21 mouse cellular contexts compared by ENCODE assay signal in the genomic region with DNA sequence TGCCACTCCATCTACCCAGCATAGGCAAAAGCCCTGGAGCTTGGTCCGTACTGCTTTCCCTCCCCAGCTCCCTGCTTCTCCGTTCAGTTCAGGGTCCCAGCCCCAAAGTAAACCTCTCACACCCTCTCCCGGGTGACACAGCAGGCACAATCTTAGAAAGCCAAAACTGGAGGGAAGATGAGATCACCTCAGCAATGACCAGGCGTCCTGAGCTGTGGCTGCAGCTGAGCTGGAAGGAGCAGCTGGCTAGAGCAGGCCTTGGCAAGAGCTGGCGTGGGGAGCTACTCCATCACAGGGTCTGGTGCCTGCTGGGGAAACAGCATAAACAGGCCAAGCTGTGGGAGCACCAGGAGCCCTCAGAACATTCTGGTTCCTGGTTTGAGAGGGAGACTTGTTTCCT. TPM values are rescaled to one million over a fixed set of nuclear protein-coding genes. Genes with fewer than 3 reads are reported as not detected.
DNase-seq lines count a peak whose midpoint lies in the region; ATAC-seq and TF ChIP-seq lines count a peak whose summit lies in the region.
"Had no signal": no experiment of that assay in that cellular context is flagged by ENCODE, and none has a peak within 500 bp of the region (broad histone marks: within the 10 kb centered on the region; RNA-seq: fewer than 3 reads in every experiment).

No protein-coding gene starts in this region.

- WGBS in intestine, embryonic 15.5 days, result 59% methylated on average over 5 of the region's 5 CpGs

- H3K36me3 ChIP-seq in intestine, embryonic 15.5 days, result no peaks in the 10 kb centered on the region
- H3K36me3 ChIP-seq: hindbrain, embryonic 13.5 days; limb, embryonic 15.5 days; liver, embryonic 15.5 days; lung, embryonic 15.5 days; midbrain, embryonic 15.5 days; neural tube, embryonic 13.5 days; stomach, embryonic 15.5 days had no signal

- no peaks in the 10 kb centered on the region for H3K27me3 ChIP-seq in intestine, embryonic 15.5 days (replicated peaks)
- H3K27me3 ChIP-seq: lung, embryonic 15.5 days; stomach, embryonic 15.5 days had no signal

- TF ChIP-seq CTCF in gastrocnemius, adult 2 months (IDR thresholded peaks at IDR 0.05), result peak; percentile 24; the same call in 1 of the 2 replicates

- no peak overlapping the region for H3K4me3 ChIP-seq in gastrocnemius, adult 2 months
- H3K4me3 ChIP-seq in intestine, embryonic 15.5 days (replicated peaks), result no peak overlapping the region
- H3K4me3 ChIP-seq: hindbrain, embryonic 13.5 days; limb, embryonic 15.5 days; liver, embryonic 15.5 days; lung, embryonic 15.5 days; midbrain, embryonic 15.5 days; neural tube, embryonic 13.5 days; stomach, embryonic 15.5 days had no signal

- no peak for ATAC-seq in intestine, embryonic 15.5 days
- ATAC-seq: midbrain, embryonic 15.5 days had no signal

- peak overlapping the region; percentile 61 for H3K27ac ChIP-seq in gastrocnemius, adult 2 months
- no peak overlapping the region for H3K27ac ChIP-seq in intestine, embryonic 15.5 days
- H3K27ac ChIP-seq: hindbrain, embryonic 13.5 days; limb, embryonic 15.5 days; liver, embryonic 15.5 days; lung, embryonic 15.5 days; macrophage; midbrain, embryonic 15.5 days; neural tube, embryonic 13.5 days; stomach, embryonic 15.5 days had no signal

- H3K4me1 ChIP-seq in intestine, embryonic 15.5 days (replicated peaks), result peaks cover 12% of the 10 kb centered on the region

- intact Hi-C loops in gastrocnemius, adult 2 months (cut with DNase I), result no loop called here
- intact Hi-C loops in left cerebral cortex, postnatal 4 days (cut with DNase I), result no loop called here

- no peaks in the 10 kb centered on the region for H3K9me3 ChIP-seq in intestine, embryonic 15.5 days
- H3K9me3 ChIP-seq: hindbrain, embryonic 13.5 days; limb, embryonic 15.5 days; liver, embryonic 15.5 days; lung, embryonic 15.5 days; midbrain, embryonic 15.5 days; neural tube, embryonic 13.5 days; stomach, embryonic 15.5 days had no signal

- peak; percentile 50 for DNase-seq in adrenal gland, adult 2 months
- DNase-seq in adrenal gland, adult 8-10 months, result no peak
- DNase-seq in gastrocnemius, adult 2 months, result peak; percentile 75
- no peak for DNase-seq in gastrocnemius, postnatal 10 days
- DNase-seq in left cerebral cortex, postnatal 4 days, result peak; percentile 65
- no peak for DNase-seq in left cerebral cortex, adult 18-20 months (ENCODE audit: low spot score in 2 of 2)
- DNase-seq: cerebellum, adult 11 months; cerebellum, adult 9-11 months; kidney, adult 18-20 months; thymus, adult 18-20 months; thymus, postnatal 36 days had no signal

- H3K9ac ChIP-seq in intestine, embryonic 15.5 days, result no peak overlapping the region
- H3K9ac ChIP-seq: hindbrain, embryonic 13.5 days; limb, embryonic 15.5 days; liver, embryonic 15.5 days; lung, embryonic 15.5 days; midbrain, embryonic 15.5 days; neural tube, embryonic 13.5 days; stomach, embryonic 15.5 days had no signal

- no peak overlapping the region for H3K4me2 ChIP-seq in intestine, embryonic 15.5 days (replicated peaks)
- H3K4me2 ChIP-seq: heart, embryonic 11.5 days; hindbrain, embryonic 13.5 days; limb, embryonic 15.5 days; liver, embryonic 15.5 days; lung, embryonic 15.5 days; midbrain, embryonic 15.5 days; neural tube, embryonic 13.5 days; stomach, embryonic 15.5 days had no signal

RNA-seq across cellular contexts. Expression of gene Pkdcc, which starts 4.6 kb away (rescaled TPM):
- total RNA-seq in adrenal gland, adult 2 months (2021), result 10 to 100 TPM; 48.7 to 77.8 TPM
- 437 and 633 TPM in 2 replicates for polyA plus RNA-seq in adrenal gland, adult 2 months (2012; rRNA removed)
- total RNA-seq in adrenal gland, adult 8-10 months (2022), result 100 to 1,000 TPM in 2 of 4 experiments, 10 to 100 TPM in 2; 43.0 to 255 (median 85.3) TPM
- 100 to 1,000 TPM in 1 of 2 experiments, 10 to 100 TPM in 1; 96.3 to 115 TPM for total RNA-seq in gastrocnemius, adult 2 months (2021)
- 10 to 100 TPM; 54.0 to 54.2 TPM for total RNA-seq in gastrocnemius, postnatal 10 days (2021)
- total RNA-seq in left cerebral cortex, postnatal 4 days (2021), result 10 to 100 TPM; 22.1 to 25.2 TPM
- total RNA-seq in left cerebral cortex, adult 18-20 months (2021), result 10 to 100 TPM; 12.4 to 15.5 TPM
- 26.9 and 28.4 TPM in 2 replicates for polyA plus RNA-seq in intestine, embryonic 15.5 days (2015; fragmentation: Nextera tagmentation; extraction: Ambion mirVana)

Comparison
In these comparisons a context has a peak if more than half of its experiments do, and no peak if none do; other contexts are left out.
1. DNase-seq: peak in adrenal gland, adult 2 months (single experiment), gastrocnemius, adult 2 months (single experiment) and left cerebral cortex, postnatal 4 days (single experiment); none in adrenal gland, adult 8-10 months (single experiment), gastrocnemius, postnatal 10 days (single experiment) and left cerebral cortex, adult 18-20 months (0 of 2).